10 mouse cellular contexts compared by ENCODE assay signal in the genomic region with DNA sequence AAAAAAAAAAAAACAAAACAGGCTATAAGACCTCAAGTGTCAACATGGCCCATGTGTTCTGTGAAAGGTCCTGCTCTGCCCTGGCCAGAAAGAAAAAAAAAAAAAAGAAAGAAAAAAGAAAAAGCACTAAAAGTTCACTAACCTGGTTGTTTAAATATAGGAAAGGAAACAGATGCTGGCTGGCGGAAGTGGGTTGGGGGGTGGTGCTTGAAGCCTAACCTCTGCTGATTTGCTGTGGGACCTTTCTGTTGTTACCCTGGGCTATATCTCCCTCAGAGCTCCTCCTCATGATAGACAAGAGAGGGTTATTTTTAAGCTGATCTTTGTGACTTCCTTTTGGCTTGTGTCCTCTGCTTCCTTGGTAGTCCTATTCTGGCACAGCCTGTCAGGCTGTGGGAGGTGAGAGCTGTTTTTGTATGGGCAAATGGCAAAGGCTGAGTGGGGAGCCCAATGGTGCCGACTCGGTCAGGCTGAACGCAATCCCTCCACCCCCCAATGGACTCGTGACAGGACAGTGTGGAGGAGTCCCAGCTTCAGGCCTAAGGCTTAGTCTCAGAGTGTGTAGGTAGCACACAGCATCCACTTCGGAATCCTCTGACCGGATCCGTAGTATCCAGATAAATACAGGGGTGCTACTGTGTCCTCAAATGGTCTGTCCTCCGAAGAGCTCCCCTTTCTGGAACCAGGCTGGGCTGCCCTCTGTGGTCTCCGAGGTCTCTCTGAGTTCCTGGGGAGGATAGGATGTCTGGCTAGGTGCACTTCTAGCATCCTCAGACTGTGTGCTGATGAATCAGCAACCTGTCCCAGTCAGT. TPM values are rescaled to one million over a fixed set of nuclear protein-coding genes. Genes with fewer than 3 reads are reported as not detected.
DNase-seq lines count a peak whose midpoint lies in the region; ATAC-seq lines count a peak whose summit lies in the region.
"Had no signal": no experiment of that assay in that cellular context is flagged by ENCODE, and none has a peak within 500 bp of the region (broad histone marks: within the 10 kb centered on the region; RNA-seq: fewer than 3 reads in every experiment).

No protein-coding gene starts in this region.

- no peak overlapping the region for H3K4me2 ChIP-seq in midbrain, embryonic 16.5 days (ENCODE audit: low read length)
- H3K4me2 ChIP-seq: hindbrain, embryonic 15.5 days had no signal

- WGBS in heart, embryonic 10.5 days = 70% methylated on average over 10 of the region's 10 CpGs
- WGBS in midbrain, embryonic 16.5 days = 85% methylated on average over 10 of the region's 10 CpGs

- no peak overlapping the region for H3K9ac ChIP-seq in midbrain, embryonic 16.5 days (ENCODE audit: low read depth, low read length)
- H3K9ac ChIP-seq: hindbrain, embryonic 15.5 days had no signal

- peak overlapping the region; percentile 47; the same call in 1 of the 2 replicates for H3K27ac ChIP-seq in heart, embryonic 10.5 days
- no peak overlapping the region for H3K27ac ChIP-seq in midbrain, embryonic 16.5 days (ENCODE audit: low read length)
- H3K27ac ChIP-seq: hindbrain, embryonic 15.5 days had no signal

- peaks cover 44% of the 10 kb centered on the region for H3K4me1 ChIP-seq in heart, embryonic 10.5 days
- H3K4me1 ChIP-seq in midbrain, embryonic 16.5 days (ENCODE audit: control insufficient read depth, insufficient read depth, low read length) = no peaks in the 10 kb centered on the region
- H3K4me1 ChIP-seq: hindbrain, embryonic 15.5 days had no signal

- H3K9me3 ChIP-seq in heart, embryonic 10.5 days = no peaks in the 10 kb centered on the region
- H3K9me3 ChIP-seq in midbrain, embryonic 16.5 days (replicated peaks; ENCODE audit: control insufficient read depth, low read length, poor library complexity, severe bottlenecking) = no peaks in the 10 kb centered on the region
- H3K9me3 ChIP-seq: hindbrain, embryonic 15.5 days had no signal

- no peaks in the 10 kb centered on the region for H3K27me3 ChIP-seq in heart, embryonic 10.5 days (ENCODE audit: insufficient read depth, poor library complexity, severe bottlenecking)
- H3K27me3 ChIP-seq in midbrain, embryonic 16.5 days (ENCODE audit: control insufficient read depth, insufficient read depth, low read depth, low read length) = no peaks in the 10 kb centered on the region
- H3K27me3 ChIP-seq: hindbrain, embryonic 15.5 days had no signal

- DNase-seq in layer of hippocampus, adult 11-12 months (ENCODE audit: low spot score) = peak; percentile 39
- DNase-seq in layer of hippocampus, adult 8-10 months (ENCODE audit: low spot score in 2 of 2) = no peak
- peak; percentile 73 for DNase-seq in heart, embryonic 10.5 days (ENCODE audit: low spot score)
- DNase-seq in kidney, postnatal 4 days = peak; percentile 55 to 74
- DNase-seq in naive thymus-derived CD4-positive, alpha-beta T cell, adult 2 months (ENCODE audit: low read depth) = peak; percentile 86
- DNase-seq in urinary bladder, adult 18-20 months (ENCODE audit: low spot score in 2 of 2) = no peak
- no peak for DNase-seq in ovary, postnatal 10 days (ENCODE audit: low spot score)

- no peak overlapping the region for H3K4me3 ChIP-seq in heart, embryonic 10.5 days
- no peak overlapping the region for H3K4me3 ChIP-seq in midbrain, embryonic 16.5 days (ENCODE audit: low read depth, low read length)
- H3K4me3 ChIP-seq: hindbrain, embryonic 15.5 days had no signal

- no peak for ATAC-seq in midbrain, embryonic 16.5 days

- no peaks in the 10 kb centered on the region for H3K36me3 ChIP-seq in heart, embryonic 10.5 days
- no peaks in the 10 kb centered on the region for H3K36me3 ChIP-seq in midbrain, embryonic 16.5 days (ENCODE audit: control insufficient read depth, insufficient read depth, low read length)
- H3K36me3 ChIP-seq: hindbrain, embryonic 15.5 days had no signal

RNA-seq across cellular contexts. Expression of gene Tmigd3, which starts 21.3 kb away (rescaled TPM):
- total RNA-seq in layer of hippocampus, adult 8-10 months (2022) = under 1 TPM; 0.41 to 0.78 (median 0.63) TPM
- 0.70 and 0.73 TPM in 2 replicates for polyA plus RNA-seq in heart, embryonic 10.5 days (2016; fragmentation: Nextera tagmentation; extraction: Ambion mirVana)
- polyA plus RNA-seq in midbrain, embryonic 16.5 days (2015; fragmentation: Nextera tagmentation; extraction: Ambion mirVana) = not detected in 2 replicates
- polyA plus RNA-seq: hindbrain, embryonic 15.5 days had no signal

RNA-seq across cellular contexts. Expression of gene Adora3, which starts 21.3 kb away (rescaled TPM):
- total RNA-seq in layer of hippocampus, adult 8-10 months (2022) = 1 to 10 TPM in 3 of 4 experiments, under 1 TPM in 1; 0.89 to 3.8 (median 2.5) TPM
- not detected in 2 replicates for polyA plus RNA-seq in heart, embryonic 10.5 days (2016; fragmentation: Nextera tagmentation; extraction: Ambion mirVana)
- 0.09 and 0.14 TPM in 2 replicates for polyA plus RNA-seq in midbrain, embryonic 16.5 days (2015; fragmentation: Nextera tagmentation; extraction: Ambion mirVana)

RNA-seq across cellular contexts. Expression of gene I830077J02Rik, which starts 40.5 kb away (rescaled TPM):
- total RNA-seq in layer of hippocampus, adult 8-10 months (2022) = 1 to 10 TPM in 3 of 4 experiments, under 1 TPM in 1; 0.47 to 2.4 (median 1.5) TPM
- 2.0 and 3.4 TPM in 2 replicates for polyA plus RNA-seq in heart, embryonic 10.5 days (2016; fragmentation: Nextera tagmentation; extraction: Ambion mirVana)
- 0.12 and 0.30 TPM in 2 replicates for polyA plus RNA-seq in midbrain, embryonic 16.5 days (2015; fragmentation: Nextera tagmentation; extraction: Ambion mirVana)
- polyA plus RNA-seq: testis, adult 2 months had no signal

Comparison
In these comparisons a context has a peak if more than half of its experiments do, and no peak if none do; other contexts are left out.
1. DNase-seq: peak in layer of hippocampus, adult 11-12 months (single experiment), heart, embryonic 10.5 days (single experiment), kidney, postnatal 4 days (2 of 2) and naive thymus-derived CD4-positive, alpha-beta T cell, adult 2 months (single experiment); none in layer of hippocampus, adult 8-10 months (0 of 2), urinary bladder, adult 18-20 months (0 of 2) and ovary, postnatal 10 days (single experiment).